Mouse (Mus musculus): ENCODE results near the gene Hrc. TPM values are rescaled to one million over a fixed set of nuclear protein-coding genes. Genes with fewer than 3 reads are reported as not detected.

Hrc gene
- polyA plus RNA-seq, 1 experiment from 2014 or later = 1.9 TPM

GRCm38 (mm10) chr7:45333431-45333982, 1.6 kb upstream of the Hrc start, which contains the start of gene Trpm4:
Gene Trpm4, minus strand, starts transcription at chr7:45333780.
- under 1% methylated on average over 38 of the region's 38 CpGs for WGBS
- peaks cover 18% of the 10 kb centered on the region for H3K27me3 ChIP-seq
- no peaks in the 10 kb centered on the region for H3K9me3 ChIP-seq
- peak; percentile 60 for ATAC-seq (ENCODE audit: insufficient number of reproducible peaks, insufficient read depth, low FRiP score, low TSS enrichment, low read depth)
- H3K4me3 ChIP-seq (replicated peaks) = peak within 1 kb of the TSS; percentile 67
- peaks cover 39% of the 10 kb centered on the region for H3K4me1 ChIP-seq (replicated peaks)
- peak within 1 kb of the TSS; percentile 78 for H3K4me2 ChIP-seq
- peak within 1 kb of the TSS; percentile 69 for H3K9ac ChIP-seq (replicated peaks)
- no peaks in the 10 kb centered on the region for H3K36me3 ChIP-seq
- H3K27ac ChIP-seq = peak within 1 kb of the TSS; percentile 87

DNA sequence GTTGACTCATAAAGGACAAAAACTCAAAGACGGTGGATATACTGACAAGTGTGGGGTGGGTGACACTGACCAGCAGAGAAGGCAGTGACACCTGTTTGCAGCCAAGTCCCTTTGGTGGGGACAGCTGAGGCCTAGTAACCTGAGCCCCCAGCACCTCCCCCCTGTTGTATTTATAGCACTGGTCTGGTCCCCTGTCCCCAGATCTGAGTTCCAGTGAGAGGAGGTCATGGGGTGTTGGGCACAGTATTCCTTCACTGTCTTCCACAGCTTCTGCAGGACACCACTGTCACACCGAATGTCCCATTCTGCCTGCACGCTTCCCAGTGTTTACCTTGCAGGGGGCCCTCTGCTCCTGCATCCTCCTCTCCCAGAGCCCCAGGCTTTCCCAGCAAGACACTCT, 485 bp upstream of the Hrc start:
- WGBS = 14% methylated on average over 3 of the region's 3 CpGs
- peak overlapping the region; percentile 35; the same call in 1 of the 2 replicates for H3K27ac ChIP-seq
- H3K9me3 ChIP-seq = no peaks in the 10 kb centered on the region
- H3K4me3 ChIP-seq (replicated peaks) = no peak overlapping the region
- H3K4me2 ChIP-seq = peak overlapping the region; percentile 78
- 0 out of 2 replicates have a peak, but pooled peaks have one; percentile 8 for ATAC-seq (ENCODE audit: insufficient number of reproducible peaks, insufficient read depth, low FRiP score, low TSS enrichment, low read depth)
- H3K27me3 ChIP-seq = peaks cover 21% of the 10 kb centered on the region
- H3K36me3 ChIP-seq = no peaks in the 10 kb centered on the region
- no peak overlapping the region; the same call in 1 of the 2 replicates for H3K9ac ChIP-seq (replicated peaks)
- peaks cover 50% of the 10 kb centered on the region for H3K4me1 ChIP-seq (replicated peaks)

DNA sequence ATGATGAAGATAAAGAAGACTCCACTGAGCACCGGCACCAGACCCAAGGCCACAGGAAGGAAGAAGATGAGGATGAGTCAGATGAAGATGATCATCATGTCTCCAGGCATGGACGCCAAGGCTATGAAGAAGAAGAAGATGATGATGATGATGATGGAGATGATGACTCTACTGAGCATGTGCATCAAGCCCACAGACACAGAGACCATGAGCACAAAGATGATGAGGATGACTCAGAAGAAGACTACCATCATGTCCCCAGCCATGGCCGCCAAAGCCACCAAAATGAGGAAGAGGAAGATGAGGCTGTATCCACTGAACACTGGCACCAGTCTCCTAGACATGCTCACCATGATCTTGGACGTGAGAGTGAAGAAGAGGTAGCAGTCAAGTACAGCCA, 1.2 kb downstream of the Hrc start:
- Histone ChIP-seq H3K4me3 (replicated peaks) (no peak overlapping the region), H3K4me1 (replicated peaks) (peaks cover 65% of the 10 kb centered on the region), H3K27ac (no peak overlapping the region), H3K27me3 (peaks cover 21% of the 10 kb centered on the region), H3K36me3 (no peaks in the 10 kb centered on the region), H3K9me3 (no peaks in the 10 kb centered on the region), H3K4me2 (no peak overlapping the region), H3K9ac (replicated peaks) (no peak overlapping the region)
- no peak for ATAC-seq (ENCODE audit: insufficient number of reproducible peaks, insufficient read depth, low FRiP score, low TSS enrichment, low read depth)
- WGBS = 86% methylated on average over 4 of the region's 4 CpGs

DNA sequence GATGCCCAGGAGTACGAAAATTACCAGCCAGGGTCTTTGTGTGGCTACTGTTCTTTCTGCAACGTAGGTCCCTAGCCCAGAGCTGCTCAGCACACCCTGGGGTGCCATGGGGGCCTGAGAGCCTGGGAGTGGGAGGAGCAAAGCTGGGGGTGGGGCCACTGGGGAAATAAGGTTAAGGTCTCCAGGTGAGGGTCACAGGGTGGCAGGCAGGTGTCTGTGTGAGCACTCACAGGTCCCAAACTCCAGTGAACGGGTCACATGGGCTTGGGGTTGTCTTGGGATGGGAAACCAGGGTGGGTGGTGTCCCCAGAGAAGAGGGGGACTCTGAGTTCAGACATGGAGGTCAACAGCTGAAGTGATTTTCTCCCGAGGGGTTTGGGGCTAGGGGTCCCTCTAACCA, 2.4 kb downstream of the Hrc start:
- peak overlapping the region; percentile 94 for H3K4me2 ChIP-seq
- ATAC-seq (ENCODE audit: insufficient number of reproducible peaks, insufficient read depth, low FRiP score, low TSS enrichment, low read depth) = no peak
- WGBS = 19% methylated on average over 4 of the region's 4 CpGs
- no peak overlapping the region for H3K4me3 ChIP-seq (replicated peaks)
- peaks cover 67% of the 10 kb centered on the region for H3K4me1 ChIP-seq (replicated peaks)
- no peak overlapping the region for H3K27ac ChIP-seq
- peaks cover 21% of the 10 kb centered on the region for H3K27me3 ChIP-seq
- no peak overlapping the region for H3K9ac ChIP-seq (replicated peaks)
- no peaks in the 10 kb centered on the region for H3K36me3 ChIP-seq
- H3K9me3 ChIP-seq = no peaks in the 10 kb centered on the region

- Histone ChIP-seq H3K4me2 (peak overlapping the region; percentile 94), H3K27me3 (peaks cover 29% of the 10 kb centered on the region), H3K4me1 (replicated peaks) (peaks cover 63% of the 10 kb centered on the region), H3K27ac (peak overlapping the region; percentile 59; the same call in 1 of the 2 replicates), H3K4me3 (replicated peaks) (peak overlapping the region; percentile 60), H3K36me3 (no peaks in the 10 kb centered on the region), H3K9ac (replicated peaks) (peak overlapping the region; percentile 72), H3K9me3 (no peaks in the 10 kb centered on the region)
- no peak; the same call in 1 of the 2 replicates for ATAC-seq (ENCODE audit: insufficient number of reproducible peaks, insufficient read depth, low FRiP score, low TSS enrichment, low read depth)
- WGBS = 4% methylated on average over 14 of the region's 14 CpGs
Measured at GRCm38 (mm10) chr7:45338161-45338911, 3.2 kb downstream of the Hrc start.

DNA sequence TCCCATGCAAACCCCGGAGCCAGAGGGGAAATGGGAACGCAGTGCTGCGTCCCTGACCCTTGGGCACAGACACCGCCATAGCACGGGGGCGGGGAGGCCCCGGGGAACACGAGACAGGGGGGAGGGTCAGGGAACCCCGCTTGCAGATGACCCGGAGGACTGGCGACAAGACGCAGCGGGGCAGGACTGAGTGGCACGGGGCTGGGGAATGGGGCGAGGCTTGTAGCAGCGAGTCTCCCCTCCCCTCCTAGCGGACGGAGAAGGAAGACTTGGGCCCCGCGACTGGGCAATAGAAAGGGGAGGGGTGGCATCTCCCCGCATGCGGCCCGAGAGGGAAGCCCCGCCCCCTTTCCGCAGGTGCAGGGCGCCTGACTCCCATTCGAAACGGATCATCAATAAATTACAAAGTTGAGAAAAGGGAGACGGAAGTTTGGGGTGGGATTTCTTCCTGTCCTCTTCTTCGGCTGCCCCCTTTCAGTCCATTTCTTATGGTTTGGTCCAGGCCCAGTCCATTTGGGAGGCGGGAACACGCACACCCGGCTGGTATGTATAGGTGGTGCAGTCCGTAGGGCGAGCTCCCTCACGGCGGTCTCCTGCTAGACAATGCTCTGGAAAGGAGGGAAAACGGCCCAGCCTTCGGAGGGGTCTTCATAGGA, 4.4 kb downstream of the Hrc start:
- Histone ChIP-seq H3K9ac (replicated peaks) (peak overlapping the region; percentile 72), H3K4me1 (replicated peaks) (peaks cover 58% of the 10 kb centered on the region), H3K9me3 (no peaks in the 10 kb centered on the region), H3K4me3 (replicated peaks) (peak overlapping the region; percentile 60), H3K27ac (peak overlapping the region; percentile 78), H3K27me3 (peaks cover 35% of the 10 kb centered on the region), H3K4me2 (peak overlapping the region; percentile 94), H3K36me3 (no peaks in the 10 kb centered on the region)
- peak; percentile 70 for ATAC-seq (ENCODE audit: insufficient number of reproducible peaks, insufficient read depth, low FRiP score, low TSS enrichment, low read depth)
- WGBS = under 1% methylated on average over 39 of the region's 39 CpGs

- Histone ChIP-seq H3K4me2 (peak overlapping the region; percentile 94), H3K36me3 (no peaks in the 10 kb centered on the region), H3K9me3 (no peaks in the 10 kb centered on the region), H3K4me1 (replicated peaks) (peaks cover 53% of the 10 kb centered on the region), H3K9ac (replicated peaks) (peak overlapping the region; percentile 72; the same call in 1 of the 2 replicates), H3K27ac (peak overlapping the region; percentile 47), H3K27me3 (peaks cover 35% of the 10 kb centered on the region), H3K4me3 (replicated peaks) (peak overlapping the region; percentile 60)
- no peak for ATAC-seq (ENCODE audit: insufficient number of reproducible peaks, insufficient read depth, low FRiP score, low TSS enrichment, low read depth)
- under 1% methylated on average over 11 of the region's 11 CpGs for WGBS
Measured at GRCm38 (mm10) chr7:45340066-45340442, 5.0 kb downstream of the Hrc start.

- under 1% methylated on average over 11 of the region's 11 CpGs for WGBS
- Histone ChIP-seq H3K27ac (peak overlapping the region; percentile 60), H3K9ac (replicated peaks) (peak overlapping the region; percentile 72; the same call in 1 of the 2 replicates), H3K4me3 (replicated peaks) (peak overlapping the region; percentile 60), H3K4me1 (replicated peaks) (peaks cover 50% of the 10 kb centered on the region), H3K4me2 (peak overlapping the region; percentile 94), H3K36me3 (no peaks in the 10 kb centered on the region), H3K9me3 (no peaks in the 10 kb centered on the region), H3K27me3 (peaks cover 35% of the 10 kb centered on the region)
- ATAC-seq (ENCODE audit: insufficient number of reproducible peaks, insufficient read depth, low FRiP score, low TSS enrichment, low read depth) = no peak
Measured at GRCm38 (mm10) chr7:45340669-45341068, 5.6 kb downstream of the Hrc start.

- Histone ChIP-seq H3K9me3 (no peaks in the 10 kb centered on the region), H3K27ac (peak overlapping the region; percentile 60; the same call in 1 of the 2 replicates), H3K4me2 (peak overlapping the region; percentile 94), H3K4me1 (replicated peaks) (peaks cover 50% of the 10 kb centered on the region), H3K27me3 (peaks cover 35% of the 10 kb centered on the region), H3K9ac (replicated peaks) (no peak overlapping the region), H3K36me3 (no peaks in the 10 kb centered on the region), H3K4me3 (replicated peaks) (peak overlapping the region; percentile 60)
- ATAC-seq (ENCODE audit: insufficient number of reproducible peaks, insufficient read depth, low FRiP score, low TSS enrichment, low read depth) = no peak
- WGBS = 4% methylated on average over 8 of the region's 8 CpGs
Measured at GRCm38 (mm10) chr7:45341303-45341702, 6.2 kb downstream of the Hrc start.

- WGBS = 93% methylated on average over 11 of the region's 11 CpGs
- no peak overlapping the region for H3K27ac ChIP-seq
- H3K9ac ChIP-seq (replicated peaks) = no peak overlapping the region
- H3K4me3 ChIP-seq (replicated peaks) = no peak overlapping the region
- peaks cover 50% of the 10 kb centered on the region for H3K4me1 ChIP-seq (replicated peaks)
- H3K27me3 ChIP-seq = peaks cover 29% of the 10 kb centered on the region
- no peak for ATAC-seq (ENCODE audit: insufficient number of reproducible peaks, insufficient read depth, low FRiP score, low TSS enrichment, low read depth)
- H3K36me3 ChIP-seq = no peaks in the 10 kb centered on the region
- no peak overlapping the region for H3K4me2 ChIP-seq
- no peaks in the 10 kb centered on the region for H3K9me3 ChIP-seq
Measured at GRCm38 (mm10) chr7:45342081-45342480, 7.0 kb downstream of the Hrc start.

DNA sequence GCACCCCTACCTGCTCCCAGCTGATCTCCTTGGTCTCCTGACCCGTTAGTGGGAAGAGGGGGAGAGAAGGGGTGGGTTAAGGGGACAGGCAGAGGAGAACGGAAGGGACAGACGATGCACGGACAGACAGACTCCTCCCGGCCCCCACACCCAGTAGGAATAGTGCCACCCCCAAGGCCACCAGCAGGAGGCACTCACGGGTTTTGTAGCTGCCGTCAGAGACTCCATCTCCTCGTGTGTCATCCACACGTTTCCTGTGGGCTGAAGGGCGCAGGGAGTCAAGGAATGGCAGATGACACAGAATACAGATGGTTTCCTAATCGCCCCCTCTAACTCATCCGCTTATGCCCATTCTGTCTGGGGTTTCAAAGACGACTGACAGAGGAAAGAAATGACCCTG, 8.5 kb downstream of the Hrc start:
- H3K27me3 ChIP-seq = peaks cover 16% of the 10 kb centered on the region
- H3K4me1 ChIP-seq (replicated peaks) = peaks cover 38% of the 10 kb centered on the region
- no peak overlapping the region for H3K9ac ChIP-seq (replicated peaks)
- H3K36me3 ChIP-seq = no peaks in the 10 kb centered on the region
- no peak overlapping the region for H3K27ac ChIP-seq
- no peak overlapping the region for H3K4me2 ChIP-seq
- no peak for ATAC-seq (ENCODE audit: insufficient number of reproducible peaks, insufficient read depth, low FRiP score, low TSS enrichment, low read depth)
- no peak overlapping the region for H3K4me3 ChIP-seq (replicated peaks)
- WGBS = 26% methylated on average over 13 of the region's 13 CpGs
- H3K9me3 ChIP-seq = no peaks in the 10 kb centered on the region
